Comparison of ENCODE assay signal across 8 mouse cellular contexts in genomic region chr6:113690400-113691083, GRCm38 (mm10). TPM values are rescaled to one million over a fixed set of nuclear protein-coding genes. Genes with fewer than 3 reads are reported as not detected.
A peak's percentile ranks its signal among the peaks of the same experiment; 100 is the strongest.
DNase-seq lines count a peak whose midpoint lies in the region; ATAC-seq and TF ChIP-seq lines count a peak whose summit lies in the region.

No protein-coding gene starts in this region.

- H3K4me3 ChIP-seq in gastrocnemius, adult 2 months, result no peak overlapping the region
- H3K4me3 ChIP-seq in heart, embryonic 12.5 days, result peak overlapping the region; percentile 28
- H3K4me3 ChIP-seq in stomach, postnatal 0 days (ENCODE audit: low read depth, low read length), result no peak overlapping the region

- peaks cover 13% of the 10 kb centered on the region for H3K36me3 ChIP-seq in heart, embryonic 12.5 days
- peaks cover 2% of the 10 kb centered on the region; the same call in 1 of the 2 replicates for H3K36me3 ChIP-seq in stomach, postnatal 0 days (ENCODE audit: control insufficient read depth, insufficient read depth, low read length)

- no peaks in the 10 kb centered on the region for H3K9me3 ChIP-seq in heart, embryonic 12.5 days (replicated peaks)
- H3K9me3 ChIP-seq in stomach, postnatal 0 days (ENCODE audit: control insufficient read depth, low read length), result no peaks in the 10 kb centered on the region

- peak overlapping the region; percentile 58 for H3K4me2 ChIP-seq in heart, embryonic 12.5 days
- H3K4me2 ChIP-seq in stomach, postnatal 0 days (replicated peaks; ENCODE audit: low read depth), result peak overlapping the region; percentile 39; the same call in 1 of the 2 replicates

- no peaks in the 10 kb centered on the region for H3K27me3 ChIP-seq in heart, embryonic 12.5 days (replicated peaks)
- no peaks in the 10 kb centered on the region for H3K27me3 ChIP-seq in stomach, postnatal 0 days (ENCODE audit: control insufficient read depth, insufficient read depth, low read length)

- H3K9ac ChIP-seq in heart, embryonic 12.5 days, result peak overlapping the region; percentile 34
- H3K9ac ChIP-seq in stomach, postnatal 0 days (ENCODE audit: low read length), result peak overlapping the region; percentile 50

- WGBS in heart, embryonic 12.5 days, result under 1% methylated on average over 14 of the region's 14 CpGs
- 4% methylated on average over 14 of the region's 14 CpGs for WGBS in stomach, postnatal 0 days

- peak; percentile 50 for DNase-seq in gastrocnemius, adult 2 months
- no peak for DNase-seq in gastrocnemius, postnatal 36 days
- peak; percentile 87 for DNase-seq in c-Kit-positive CD71-positive TER-119-negative erythroid progenitor cells, embryonic 14.5 days (ENCODE audit: low read depth)
- peak; percentile 93 for DNase-seq in kidney, postnatal 10 days
- peak; percentile 74 for DNase-seq in stomach, postnatal 0 days (ENCODE audit: low spot score)
- DNase-seq in frontal cortex, adult 2 months (ENCODE audit: extremely low spot score in 1 of 2, low spot score in 1 of 2), result no peak

- peak; percentile 51 for TF ChIP-seq EP300 in stomach, postnatal 0 days (optimal IDR thresholded peaks at IDR 0.05)

- peak overlapping the region; percentile 74 for H3K27ac ChIP-seq in gastrocnemius, adult 2 months
- peak overlapping the region; percentile 87 for H3K27ac ChIP-seq in heart, embryonic 12.5 days (ENCODE audit: poor library complexity, severe bottlenecking)
- peak overlapping the region; percentile 89 for H3K27ac ChIP-seq in stomach, postnatal 0 days (replicated peaks)

- peaks cover 59% of the 10 kb centered on the region for H3K4me1 ChIP-seq in heart, embryonic 12.5 days (replicated peaks)
- peaks cover 5% of the 10 kb centered on the region for H3K4me1 ChIP-seq in stomach, postnatal 0 days (replicated peaks; ENCODE audit: control insufficient read depth, insufficient read depth)

- no peak for TF ChIP-seq CTCF in gastrocnemius, adult 2 months (IDR thresholded peaks at IDR 0.05)
- no peak for TF ChIP-seq CTCF in stomach, postnatal 0 days (IDR thresholded peaks at IDR 0.05; ENCODE audit: low read depth)

- intact Hi-C loops in gastrocnemius, adult 2 months (cut with DNase I), result loop anchor here (10.0 kb wide), 1 partner anchor 156 kb away; the partner anchor contains the start of genes Emc3 and Fancd2
- intact Hi-C loops in gastrocnemius, postnatal 36 days (cut with DNase I), result no loop called here

- peak; percentile 93 for ATAC-seq in heart, embryonic 12.5 days (ENCODE audit: insufficient number of reproducible peaks, low FRiP score)
- peak; percentile 39 for ATAC-seq in megakaryocyte, adult 5-6 weeks (ENCODE audit: poor library complexity, severe bottlenecking)
- ATAC-seq in stomach, postnatal 0 days (ENCODE audit: low FRiP score, low TSS enrichment), result peak; percentile 81

RNA-seq across cellular contexts. Expression of gene Tatdn2, which starts 6.3 kb away (rescaled TPM):
- 10 to 100 TPM; 36.4 to 41.1 TPM for total RNA-seq in gastrocnemius, adult 2 months (2021)
- 10 to 100 TPM; 30.5 to 39.6 TPM for total RNA-seq in gastrocnemius, postnatal 36 days (2021)
- polyA plus RNA-seq in heart, embryonic 12.5 days (2016; fragmentation: Nextera tagmentation; extraction: Ambion mirVana), result 0.87 and 1.1 TPM in 2 replicates
- 22.5 and 23.2 TPM in 2 replicates for total RNA-seq in megakaryocyte, adult 5-6 weeks (2015)
- total RNA-seq in megakaryocyte, adult 5-6 weeks (2017), result 107 and 126 TPM in 2 replicates
- polyA plus RNA-seq in stomach, postnatal 0 days (2015; fragmentation: Nextera tagmentation; extraction: Ambion mirVana), result 0.73 and 0.97 TPM in 2 replicates
- polyA plus RNA-seq in frontal cortex, adult 2 months (2012; rRNA removed), result 29.3 and 29.9 TPM in 2 replicates

RNA-seq across cellular contexts. Expression of gene Ghrl, which starts 29.1 kb away (rescaled TPM):
- total RNA-seq in gastrocnemius, adult 2 months (2021), result 1 to 10 TPM in 1 of 2 experiments, not detected in 1; 1.0 TPM
- total RNA-seq in gastrocnemius, postnatal 36 days (2021), result not detected
- polyA plus RNA-seq in heart, embryonic 12.5 days (2016; fragmentation: Nextera tagmentation; extraction: Ambion mirVana), result 0.46 TPM in 1 of 2 replicates, not detected in the other
- 1.1 and 4.4 TPM in 2 replicates for total RNA-seq in megakaryocyte, adult 5-6 weeks (2015)
- total RNA-seq in megakaryocyte, adult 5-6 weeks (2017), result 0.26 TPM in 1 of 2 replicates, not detected in the other
- 514 and 560 TPM in 2 replicates for polyA plus RNA-seq in stomach, postnatal 0 days (2015; fragmentation: Nextera tagmentation; extraction: Ambion mirVana)
- 0.23 and 0.30 TPM in 2 replicates for polyA plus RNA-seq in frontal cortex, adult 2 months (2012; rRNA removed)

RNA-seq across cellular contexts. Expression of gene Sec13, which starts 50.0 kb away (rescaled TPM):
- 10 to 100 TPM; 60.0 to 74.1 TPM for total RNA-seq in gastrocnemius, adult 2 months (2021)
- 10 to 100 TPM; 61.1 to 64.3 TPM for total RNA-seq in gastrocnemius, postnatal 36 days (2021)
- polyA plus RNA-seq in heart, embryonic 12.5 days (2016; fragmentation: Nextera tagmentation; extraction: Ambion mirVana), result 208 and 211 TPM in 2 replicates
- 96.8 and 102 TPM in 2 replicates for total RNA-seq in megakaryocyte, adult 5-6 weeks (2015)
- total RNA-seq in megakaryocyte, adult 5-6 weeks (2017), result 103 and 116 TPM in 2 replicates
- polyA plus RNA-seq in stomach, postnatal 0 days (2015; fragmentation: Nextera tagmentation; extraction: Ambion mirVana), result 165 and 184 TPM in 2 replicates
- 93.8 and 111 TPM in 2 replicates for polyA plus RNA-seq in frontal cortex, adult 2 months (2012; rRNA removed)

RNA-seq across cellular contexts. Expression of gene Irak2, which starts 52.3 kb away (rescaled TPM):
- total RNA-seq in gastrocnemius, adult 2 months (2021), result 1 to 10 TPM; 3.9 to 6.1 TPM
- total RNA-seq in gastrocnemius, postnatal 36 days (2021), result 1 to 10 TPM; 3.1 to 3.9 TPM
- polyA plus RNA-seq in heart, embryonic 12.5 days (2016; fragmentation: Nextera tagmentation; extraction: Ambion mirVana), result 7.0 and 7.9 TPM in 2 replicates
- total RNA-seq in megakaryocyte, adult 5-6 weeks (2015), result 22.5 and 25.3 TPM in 2 replicates
- total RNA-seq in megakaryocyte, adult 5-6 weeks (2017), result 63.1 and 83.2 TPM in 2 replicates
- 9.6 and 10.2 TPM in 2 replicates for polyA plus RNA-seq in stomach, postnatal 0 days (2015; fragmentation: Nextera tagmentation; extraction: Ambion mirVana)
- polyA plus RNA-seq in frontal cortex, adult 2 months (2012; rRNA removed), result 31.3 and 34.9 TPM in 2 replicates

Comparison
In these comparisons a context has a peak if more than half of its experiments do, and no peak if none do; other contexts are left out.
1. DNase-seq: peak in gastrocnemius, adult 2 months (single experiment), c-Kit-positive CD71-positive TER-119-negative erythroid progenitor cells, embryonic 14.5 days (single experiment), kidney, postnatal 10 days (single experiment) and stomach, postnatal 0 days (single experiment); none in gastrocnemius, postnatal 36 days (0 of 2) and frontal cortex, adult 2 months (0 of 2).
2. ATAC-seq: peak in every context shown above with its lines; median percentile 93 in heart, embryonic 12.5 days; 81 in stomach, postnatal 0 days; 39 in megakaryocyte, adult 5-6 weeks.
3. Peak in every context shown above with its lines, with median percentiles within 50 percentile points of each other: H3K27ac ChIP-seq.